Mouse (Mus musculus) neural tube, embryonic 13.5 days (tissue): ENCODE measurements at regions not wholly inside any gene's neighbourhood (a gene's known extent, or its start where the extent isn't known, plus 50 kb on each side); places are given as distances from the start of the nearest gene placed in this dataset.

Source experiments
- ATAC-seq: fragments of 200-750 bp; cut with Nextera tagmentation; 2 replicates; pipeline ENCODE4 v1.8.0; 2017; ENCODE audit warnings: low read depth, mild to moderate bottlenecking, moderate TSS enrichment, moderate library complexity
- H3K27ac ChIP-seq: fragments of 300-500 bp; sonication (generic); replicated peaks from 2 replicates; pipeline ENCODE4 v1.5.1; 2015; ENCODE audit warnings: moderate library complexity, mild to moderate bottlenecking, inconsistent platforms
- H3K27me3 ChIP-seq: fragments of 300-500 bp; sonication (generic); 2 replicates; pipeline ENCODE4 v1.6.1; 2015; ENCODE audit warnings: mild to moderate bottlenecking, inconsistent platforms
- H3K36me3 ChIP-seq: fragments of 300-500 bp; sonication (generic); 2 replicates; pipeline ENCODE4 v1.6.1; 2015; ENCODE audit warnings: mild to moderate bottlenecking, inconsistent platforms
- H3K4me1 ChIP-seq: fragments of 300-500 bp; sonication (generic); replicated peaks from 2 replicates; pipeline ENCODE4 v1.6.1; 2015; ENCODE audit warnings: inconsistent platforms
- H3K4me2 ChIP-seq: fragments of 300-500 bp; sonication (generic); 2 replicates; pipeline ENCODE4 v1.6.1; 2015; ENCODE audit warnings: inconsistent platforms, mild to moderate bottlenecking, moderate library complexity
- H3K4me3 ChIP-seq: fragments of 300-500 bp; sonication (generic); 2 replicates; pipeline ENCODE4 v1.5.1; 2015; ENCODE audit warnings: mild to moderate bottlenecking, inconsistent platforms
- H3K9ac ChIP-seq: fragments of 300-500 bp; sonication (generic); 2 replicates; pipeline ENCODE4 v1.6.1; 2015; ENCODE audit warnings: moderate library complexity, mild to moderate bottlenecking, inconsistent platforms
- H3K9me3 ChIP-seq: fragments of 300-500 bp; sonication (generic); 2 replicates; pipeline ENCODE4 v1.6.1; 2016; ENCODE audit warnings: inconsistent platforms
- WGBS: fragments of 180-500 bp; shearing (Covaris S2); methylation state at CpG from one replicate; pipeline ENCODE4 v1.1.7; 2015; 5-methylcytosine and 5-hydroxymethylcytosine counted together

GRCm38 (mm10) chr4:30776816-30777442, 1187.0 kb upstream of the Map3k7 start:
- H3K9ac ChIP-seq = no peak overlapping the region
- H3K36me3 ChIP-seq = no peaks in the 10 kb centered on the region
- no peaks in the 10 kb centered on the region for H3K9me3 ChIP-seq
- 72% methylated on average over 2 of the region's 2 CpGs for WGBS
- H3K27me3 ChIP-seq = no peaks in the 10 kb centered on the region
- no peaks in the 10 kb centered on the region for H3K4me1 ChIP-seq
- no peak for ATAC-seq
- H3K4me3 ChIP-seq = no peak overlapping the region
- H3K27ac ChIP-seq = no peak overlapping the region
- no peak overlapping the region for H3K4me2 ChIP-seq

GRCm38 (mm10) chr4:30781649-30782048, 1182.2 kb upstream of the Map3k7 start:
- H3K36me3 ChIP-seq = no peaks in the 10 kb centered on the region
- H3K4me3 ChIP-seq = no peak overlapping the region
- H3K9ac ChIP-seq = no peak overlapping the region
- 80% methylated on average over 2 of the region's 2 CpGs for WGBS
- H3K27me3 ChIP-seq = no peaks in the 10 kb centered on the region
- no peak overlapping the region for H3K4me2 ChIP-seq
- no peaks in the 10 kb centered on the region for H3K4me1 ChIP-seq
- H3K27ac ChIP-seq = no peak overlapping the region
- ATAC-seq = no peak
- no peaks in the 10 kb centered on the region for H3K9me3 ChIP-seq

- WGBS = 37% methylated on average over 5 of the region's 5 CpGs
- no peak for ATAC-seq
- H3K36me3 ChIP-seq = no peaks in the 10 kb centered on the region
- H3K27ac ChIP-seq = peak overlapping the region; percentile 38; the same call in 1 of the 2 replicates
- no peaks in the 10 kb centered on the region for H3K27me3 ChIP-seq
- H3K9ac ChIP-seq = no peak overlapping the region
- no peaks in the 10 kb centered on the region for H3K9me3 ChIP-seq
- H3K4me3 ChIP-seq = no peak overlapping the region
- H3K4me1 ChIP-seq = peaks cover 15% of the 10 kb centered on the region
- H3K4me2 ChIP-seq = no peak overlapping the region
Observed at GRCm38 (mm10) chr4:30789976-30790657, 1173.8 kb upstream of the Map3k7 start.

- ATAC-seq = no peak
- Histone ChIP-seq H3K9ac (no peak overlapping the region), H3K9me3 (no peaks in the 10 kb centered on the region), H3K27me3 (no peaks in the 10 kb centered on the region), H3K36me3 (no peaks in the 10 kb centered on the region), H3K4me3 (no peak overlapping the region), H3K27ac (no peak overlapping the region), H3K4me1 (no peaks in the 10 kb centered on the region), H3K4me2 (no peak overlapping the region)
Observed at GRCm38 (mm10) chr4:30809798-30810197, 1154.1 kb upstream of the Map3k7 start.

GRCm38 (mm10) chr4:30855361-30856056, 1108.4 kb upstream of the Map3k7 start:
- Histone ChIP-seq H3K9ac (no peak overlapping the region), H3K27me3 (no peaks in the 10 kb centered on the region), H3K27ac (no peak overlapping the region), H3K4me3 (no peak overlapping the region), H3K4me2 (no peak overlapping the region), H3K4me1 (peaks cover 4% of the 10 kb centered on the region; the same call in 1 of the 2 replicates), H3K36me3 (no peaks in the 10 kb centered on the region), H3K9me3 (no peaks in the 10 kb centered on the region)
- 0 out of 2 replicates have a peak, but pooled peaks have one; percentile 53 for ATAC-seq
- 22% methylated on average over 5 of the region's 5 CpGs for WGBS

GRCm38 (mm10) chr4:30904966-30905365, 1058.9 kb upstream of the Map3k7 start:
- Histone ChIP-seq H3K4me2 (no peak overlapping the region), H3K4me1 (no peaks in the 10 kb centered on the region), H3K9me3 (no peaks in the 10 kb centered on the region)

GRCm38 (mm10) chr4:30922944-30923343, 1041.0 kb upstream of the Map3k7 start:
- Histone ChIP-seq H3K4me3 (no peak overlapping the region), H3K36me3 (no peaks in the 10 kb centered on the region), H3K27me3 (no peaks in the 10 kb centered on the region), H3K4me1 (no peaks in the 10 kb centered on the region), H3K4me2 (no peak overlapping the region), H3K9ac (no peak overlapping the region), H3K27ac (no peak overlapping the region), H3K9me3 (no peaks in the 10 kb centered on the region)
- ATAC-seq = no peak
- WGBS = 83% methylated on average over 4 of the region's 4 CpGs

More at GRCm38 (mm10) chr4:30904966-30905365, 1058.9 kb upstream of the Map3k7 start:
- WGBS = 73% methylated on average over 2 of the region's 2 CpGs
- Histone ChIP-seq H3K36me3 (no peaks in the 10 kb centered on the region), H3K27ac (no peak overlapping the region), H3K27me3 (no peaks in the 10 kb centered on the region), H3K9ac (no peak overlapping the region), H3K4me3 (no peak overlapping the region)
- no peak for ATAC-seq

GRCm38 (mm10) chr4:30932358-30932757, 1031.5 kb upstream of the Map3k7 start:
- H3K4me2 ChIP-seq = no peak overlapping the region
- WGBS = 71% methylated on average over 3 of the region's 3 CpGs

GRCm38 (mm10) chr4:30933030-30933987, 1030.6 kb upstream of the Map3k7 start:
- WGBS = 78% methylated on average over 5 of the region's 5 CpGs
- Histone ChIP-seq H3K9ac (no peak overlapping the region), H3K27ac (no peak overlapping the region), H3K4me2 (no peak overlapping the region), H3K36me3 (no peaks in the 10 kb centered on the region), H3K4me3 (no peak overlapping the region), H3K4me1 (no peaks in the 10 kb centered on the region), H3K9me3 (no peaks in the 10 kb centered on the region), H3K27me3 (no peaks in the 10 kb centered on the region)
- ATAC-seq = no peak

More at GRCm38 (mm10) chr4:30932358-30932757, 1031.5 kb upstream of the Map3k7 start:
- no peaks in the 10 kb centered on the region for H3K36me3 ChIP-seq
- H3K4me3 ChIP-seq = no peak overlapping the region
- ATAC-seq = no peak
- H3K4me1 ChIP-seq = no peaks in the 10 kb centered on the region
- H3K9me3 ChIP-seq = no peaks in the 10 kb centered on the region
- H3K27me3 ChIP-seq = no peaks in the 10 kb centered on the region
- H3K27ac ChIP-seq = no peak overlapping the region
- H3K9ac ChIP-seq = no peak overlapping the region

GRCm38 (mm10) chr4:30983611-30984010, 980.3 kb upstream of the Map3k7 start:
- H3K27me3 ChIP-seq = no peaks in the 10 kb centered on the region
- H3K36me3 ChIP-seq = no peaks in the 10 kb centered on the region
- no peaks in the 10 kb centered on the region for H3K4me1 ChIP-seq
- H3K9ac ChIP-seq = no peak overlapping the region
- no peak for ATAC-seq
- H3K9me3 ChIP-seq = no peaks in the 10 kb centered on the region
- no peak overlapping the region for H3K4me2 ChIP-seq
- WGBS = 67% methylated on average over 4 of the region's 4 CpGs
- no peak overlapping the region for H3K27ac ChIP-seq
- H3K4me3 ChIP-seq = no peak overlapping the region

GRCm38 (mm10) chr4:31012006-31012405, 951.9 kb upstream of the Map3k7 start:
- Histone ChIP-seq H3K9ac (no peak overlapping the region), H3K36me3 (no peaks in the 10 kb centered on the region), H3K4me2 (no peak overlapping the region), H3K4me3 (no peak overlapping the region), H3K27ac (no peak overlapping the region), H3K27me3 (no peaks in the 10 kb centered on the region), H3K4me1 (no peaks in the 10 kb centered on the region), H3K9me3 (no peaks in the 10 kb centered on the region)
- no peak for ATAC-seq
